Mouse (Mus musculus): ENCODE measurements at regions not wholly inside any gene's neighbourhood (a gene's known extent, or its start where the extent isn't known, plus 50 kb on each side); places are given as distances from the start of the nearest gene placed in this dataset.

- no peak overlapping the region for H3K9ac ChIP-seq (ENCODE audit: low read depth, low read length)
- H3K27ac ChIP-seq (ENCODE audit: low read depth, low read length): peak overlapping the region; percentile 52; the same call in 1 of the 2 replicates
- no peak overlapping the region for H3K4me3 ChIP-seq (ENCODE audit: low read depth, low read length)
- no peaks in the 10 kb centered on the region for H3K9me3 ChIP-seq (ENCODE audit: control insufficient read depth)
- ATAC-seq: no peak
- H3K27me3 ChIP-seq (replicated peaks; ENCODE audit: control insufficient read depth, insufficient read depth, low read length): no peaks in the 10 kb centered on the region
- no peaks in the 10 kb centered on the region for H3K4me1 ChIP-seq (replicated peaks; ENCODE audit: control insufficient read depth, insufficient read depth, low read length)
- no peak overlapping the region for H3K4me2 ChIP-seq (replicated peaks; ENCODE audit: low read depth)
- H3K36me3 ChIP-seq (ENCODE audit: control insufficient read depth, insufficient read depth): no peaks in the 10 kb centered on the region
- WGBS: 47% methylated on average over 10 of the region's 10 CpGs
- TF ChIP-seq CTCF (IDR thresholded peaks at IDR 0.05; ENCODE audit: low read depth): no peak
Observed at GRCm38 (mm10) chr2:30685137-30685860, 90.5 kb downstream of the Cstad start.

- Histone ChIP-seq H3K27ac (ENCODE audit: low read depth, low read length) (no peak overlapping the region), H3K4me1 (replicated peaks; ENCODE audit: control insufficient read depth, insufficient read depth, low read length) (no peaks in the 10 kb centered on the region), H3K9me3 (ENCODE audit: control insufficient read depth) (0 out of 2 replicates have a peak, but pooled peaks cover 5% of the 10 kb centered on the region), H3K9ac (ENCODE audit: low read depth, low read length) (no peak overlapping the region), H3K4me3 (ENCODE audit: low read depth, low read length) (no peak overlapping the region), H3K4me2 (replicated peaks; ENCODE audit: low read depth) (no peak overlapping the region), H3K36me3 (ENCODE audit: control insufficient read depth, insufficient read depth) (no peaks in the 10 kb centered on the region), H3K27me3 (replicated peaks; ENCODE audit: control insufficient read depth, insufficient read depth, low read length) (no peaks in the 10 kb centered on the region)
- no peak for ATAC-seq
- 88% methylated on average over 6 of the region's 6 CpGs for WGBS
- no peak for TF ChIP-seq CTCF (IDR thresholded peaks at IDR 0.05; ENCODE audit: low read depth)
Observed at GRCm38 (mm10) chr2:30684461-30684860, 89.6 kb downstream of the Cstad start.

GRCm38 (mm10) chr2:30682146-30682825 lies 87.4 kb downstream of the Cstad start:
- Histone ChIP-seq H3K27me3 (replicated peaks; ENCODE audit: control insufficient read depth, insufficient read depth, low read length) (no peaks in the 10 kb centered on the region), H3K27ac (ENCODE audit: low read depth, low read length) (no peak overlapping the region), H3K4me3 (ENCODE audit: low read depth, low read length) (no peak overlapping the region), H3K9ac (ENCODE audit: low read depth, low read length) (no peak overlapping the region), H3K4me2 (replicated peaks; ENCODE audit: low read depth) (no peak overlapping the region), H3K4me1 (replicated peaks; ENCODE audit: control insufficient read depth, insufficient read depth, low read length) (no peaks in the 10 kb centered on the region), H3K36me3 (ENCODE audit: control insufficient read depth, insufficient read depth) (no peaks in the 10 kb centered on the region), H3K9me3 (ENCODE audit: control insufficient read depth) (0 out of 2 replicates have a peak, but pooled peaks cover 5% of the 10 kb centered on the region)
- TF ChIP-seq CTCF (IDR thresholded peaks at IDR 0.05; ENCODE audit: low read depth): no peak
- no peak for ATAC-seq
- 75% methylated on average over 5 of the region's 5 CpGs for WGBS

- H3K9ac ChIP-seq (ENCODE audit: low read depth, low read length): no peak overlapping the region
- 80% methylated on average over 1 of the region's 2 CpGs for WGBS
- no peak overlapping the region for H3K4me3 ChIP-seq (ENCODE audit: low read depth, low read length)
- no peak overlapping the region for H3K27ac ChIP-seq (ENCODE audit: low read depth, low read length)
- no peaks in the 10 kb centered on the region; the same call in 1 of the 2 replicates for H3K4me1 ChIP-seq (replicated peaks; ENCODE audit: control insufficient read depth, insufficient read depth, low read length)
- H3K36me3 ChIP-seq (ENCODE audit: control insufficient read depth, insufficient read depth): no peaks in the 10 kb centered on the region
- no peak for ATAC-seq
- no peak for TF ChIP-seq CTCF (IDR thresholded peaks at IDR 0.05; ENCODE audit: low read depth)
- H3K27me3 ChIP-seq (replicated peaks; ENCODE audit: control insufficient read depth, insufficient read depth, low read length): peaks cover 3% of the 10 kb centered on the region
- 0 out of 2 replicates have a peak, but pooled peaks cover 5% of the 10 kb centered on the region for H3K9me3 ChIP-seq (ENCODE audit: control insufficient read depth)
- H3K4me2 ChIP-seq (replicated peaks; ENCODE audit: low read depth): no peak overlapping the region
Observed at GRCm38 (mm10) chr2:30681642-30682041, 86.8 kb downstream of the Cstad start.

GRCm38 (mm10) chr2:30679041-30679440 lies 84.2 kb downstream of the Cstad start:
- Histone ChIP-seq H3K9ac (ENCODE audit: low read depth, low read length) (no peak overlapping the region), H3K4me2 (replicated peaks; ENCODE audit: low read depth) (no peak overlapping the region), H3K4me3 (ENCODE audit: low read depth, low read length) (no peak overlapping the region), H3K4me1 (replicated peaks; ENCODE audit: control insufficient read depth, insufficient read depth, low read length) (no peaks in the 10 kb centered on the region; the same call in 1 of the 2 replicates), H3K36me3 (ENCODE audit: control insufficient read depth, insufficient read depth) (no peaks in the 10 kb centered on the region), H3K27ac (ENCODE audit: low read depth, low read length) (no peak overlapping the region), H3K9me3 (ENCODE audit: control insufficient read depth) (0 out of 2 replicates have a peak, but pooled peaks cover 5% of the 10 kb centered on the region), H3K27me3 (replicated peaks; ENCODE audit: control insufficient read depth, insufficient read depth, low read length) (peaks cover 5% of the 10 kb centered on the region)
- no peak for TF ChIP-seq CTCF (IDR thresholded peaks at IDR 0.05; ENCODE audit: low read depth)
- ATAC-seq: no peak

- Histone ChIP-seq H3K4me3 (ENCODE audit: low read depth, low read length) (peak overlapping the region; percentile 17; the same call in 1 of the 2 replicates), H3K36me3 (ENCODE audit: control insufficient read depth, insufficient read depth) (no peaks in the 10 kb centered on the region), H3K9ac (ENCODE audit: low read depth, low read length) (0 out of 2 replicates have a peak overlapping the region, but pooled peaks have one; percentile 37), H3K4me1 (replicated peaks; ENCODE audit: control insufficient read depth, insufficient read depth, low read length) (no peaks in the 10 kb centered on the region; the same call in 1 of the 2 replicates), H3K27me3 (replicated peaks; ENCODE audit: control insufficient read depth, insufficient read depth, low read length) (peaks cover 5% of the 10 kb centered on the region), H3K9me3 (ENCODE audit: control insufficient read depth) (0 out of 2 replicates have a peak, but pooled peaks cover 5% of the 10 kb centered on the region), H3K27ac (ENCODE audit: low read depth, low read length) (peak overlapping the region; percentile 41; the same call in 1 of the 2 replicates), H3K4me2 (replicated peaks; ENCODE audit: low read depth) (peak overlapping the region; percentile 59)
- ATAC-seq: no peak
- WGBS: 24% methylated on average over 5 of the region's 5 CpGs
- no peak for TF ChIP-seq CTCF (IDR thresholded peaks at IDR 0.05; ENCODE audit: low read depth)
Observed at GRCm38 (mm10) chr2:30677498-30677897, 82.7 kb downstream of the Cstad start.

All from intestine, postnatal 0 days (tissue).